Mouse (Mus musculus) thymus, postnatal 14 days (tissue): ENCODE measurements around the gene Olfr414.
A peak's percentile ranks its signal among the peaks of the same experiment; 100 is the strongest.

Experiments used
- DNase-seq: peaks from one replicate; pipeline ENCODE4 v3.0.0; 2021

The Olfr414 gene

GRCm38 (mm10) chr1:174423764-174424163 lies at the start of gene Olfr414:
Olfr414 (plus strand) TSS chr1:174424064.
- DNase-seq = no peak

DNA sequence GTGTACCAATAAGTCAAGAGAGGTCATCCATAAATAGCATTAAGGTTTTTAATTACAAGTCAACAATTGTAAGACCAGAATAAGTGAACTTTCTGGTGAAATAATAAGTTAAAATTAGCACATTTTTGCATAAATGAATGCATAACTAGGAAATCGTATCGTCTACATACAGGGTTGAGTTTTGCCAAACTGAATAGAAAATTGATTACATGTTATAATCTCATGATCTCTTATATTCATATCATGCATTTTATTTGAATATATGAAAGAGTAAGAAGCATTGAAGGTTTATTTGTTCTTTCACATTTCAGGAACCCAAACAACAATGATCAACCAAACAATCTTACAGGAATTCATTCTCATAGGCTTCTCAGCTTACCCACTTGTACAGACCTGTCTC lies 33.1 kb upstream of the Olfr414 start, which contains the start of gene Olfr248:
Gene Olfr248, plus strand, starts transcription at position 301 of the 400 bp plus-strand sequence.
- no peak for DNase-seq

DNA sequence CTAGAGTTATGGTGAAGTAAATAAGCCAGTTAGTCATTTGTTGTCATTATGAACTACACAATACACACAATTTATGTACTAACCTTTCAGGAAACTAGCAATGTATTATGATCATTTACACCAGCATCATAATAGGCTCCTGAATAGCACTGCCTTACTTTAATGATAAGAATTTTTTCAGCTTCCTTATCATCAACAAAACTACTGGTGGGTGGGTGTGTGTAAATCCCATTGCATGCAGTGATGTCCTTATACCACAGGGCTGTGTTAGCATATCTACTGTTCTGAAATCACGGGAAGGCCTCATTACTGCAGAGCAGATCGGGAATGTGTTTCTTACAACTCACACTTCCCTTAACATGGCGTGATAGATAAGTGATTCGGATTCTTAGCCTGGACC lies 905 bp upstream of the Olfr414 start:
- no peak for DNase-seq

DNA sequence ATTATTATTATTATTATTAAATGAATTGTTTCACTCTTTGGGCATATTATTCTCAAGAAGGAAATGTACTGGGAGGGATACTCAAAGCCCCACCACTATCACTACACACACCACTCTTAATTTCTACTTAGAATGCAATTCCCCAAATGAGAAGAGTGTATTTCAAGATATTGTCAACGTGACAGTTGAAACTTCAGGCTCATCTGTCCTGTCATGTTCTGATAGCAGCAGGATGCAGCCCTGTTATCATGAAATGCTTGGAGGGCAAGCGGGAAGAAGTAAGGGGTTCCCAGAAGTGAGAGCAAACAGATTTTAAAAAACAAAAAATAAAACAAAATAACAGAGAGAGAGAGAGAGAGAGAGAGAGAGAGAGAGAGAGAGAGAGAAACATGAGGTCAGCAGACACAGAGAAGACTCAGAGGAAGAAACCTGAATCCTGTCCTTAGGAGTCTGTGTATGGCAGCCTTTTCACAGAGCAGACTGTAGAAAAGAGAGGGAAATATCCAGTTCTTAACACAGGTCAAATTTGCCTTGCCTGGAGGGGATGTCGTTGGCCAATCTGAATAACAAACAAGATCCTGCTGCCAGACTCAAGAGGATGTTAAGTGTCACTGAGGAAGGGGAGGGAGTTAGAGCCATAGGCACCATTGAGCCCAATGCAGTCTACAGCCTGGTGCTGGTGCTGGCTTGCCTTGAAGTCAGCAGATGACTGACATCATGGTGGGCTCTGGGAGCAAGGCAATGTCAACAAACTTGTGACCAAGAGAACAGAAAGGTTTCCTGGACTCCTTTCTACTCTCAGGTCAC lies 2.5 kb downstream of the Olfr414 start:
- no peak for DNase-seq

DNA sequence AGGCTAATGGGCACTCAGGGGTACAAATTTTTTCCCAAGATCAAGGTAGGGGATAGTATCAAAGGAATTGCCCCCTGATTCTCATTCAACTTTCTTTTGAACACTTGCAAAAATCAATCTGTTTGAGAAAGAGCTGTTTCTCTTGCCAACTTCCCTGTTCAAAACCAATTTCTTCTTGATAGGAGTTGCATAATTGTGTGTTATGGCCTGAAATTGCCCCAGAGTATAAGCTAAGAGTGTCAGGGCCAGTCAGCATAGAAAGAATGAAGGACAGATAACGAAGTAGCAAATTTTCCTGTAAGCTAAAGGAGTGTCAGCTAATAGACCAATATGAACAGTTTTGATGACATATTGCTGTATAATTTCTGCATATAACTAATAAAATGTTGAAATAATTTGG lies 3.5 kb downstream of the Olfr414 start:
- DNase-seq = no peak

- DNase-seq = no peak
These were observed 4.5 kb downstream of the Olfr414 start for GRCm38 (mm10) chr1:174428407-174428806.

- DNase-seq = no peak
These were observed 10.3 kb downstream of the Olfr414 start for GRCm38 (mm10) chr1:174434121-174434520.

DNA sequence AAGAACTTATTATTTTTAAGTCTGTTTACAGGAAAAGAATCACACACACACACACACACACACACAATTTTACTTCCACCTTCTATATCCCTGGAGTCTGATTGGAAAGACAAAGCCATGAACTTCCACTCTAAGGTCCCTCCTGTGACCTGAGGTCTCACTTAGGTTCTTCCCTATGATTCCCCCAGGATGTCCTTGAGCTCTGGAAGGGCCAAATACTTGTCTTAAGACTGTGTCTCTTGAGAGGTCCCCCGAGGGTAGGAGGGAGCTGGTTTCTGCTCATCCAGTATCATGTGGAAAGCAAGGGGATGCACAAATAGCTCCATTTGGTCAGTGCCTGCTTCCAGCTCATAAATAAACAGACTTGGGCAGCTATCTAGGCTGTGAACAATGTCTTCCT lies 17.9 kb downstream of the Olfr414 start, which contains the start of gene Olfr220:
Gene Olfr220, plus strand, starts transcription at position 301 of the 400 bp plus-strand sequence.
- DNase-seq = no peak

DNA sequence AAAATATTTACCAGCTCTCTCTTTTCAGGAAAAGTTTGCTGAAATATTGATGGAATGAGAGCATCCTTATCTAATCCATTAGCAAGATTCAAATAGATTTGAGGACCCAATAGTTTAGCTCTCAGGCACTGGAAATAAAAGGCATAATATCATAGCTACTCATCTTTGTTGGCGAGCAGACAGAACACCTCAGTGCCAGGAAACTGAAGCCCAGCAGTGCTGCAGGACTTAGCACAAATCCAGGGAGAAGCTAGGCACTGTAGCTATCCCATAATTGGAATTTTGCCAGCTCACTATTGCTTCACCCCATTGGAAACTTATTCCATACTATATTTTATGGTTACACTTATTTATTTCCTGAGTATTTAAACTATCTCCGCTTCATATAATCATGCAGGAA lies 31.2 kb downstream of the Olfr414 start:
- no peak for DNase-seq

DNA sequence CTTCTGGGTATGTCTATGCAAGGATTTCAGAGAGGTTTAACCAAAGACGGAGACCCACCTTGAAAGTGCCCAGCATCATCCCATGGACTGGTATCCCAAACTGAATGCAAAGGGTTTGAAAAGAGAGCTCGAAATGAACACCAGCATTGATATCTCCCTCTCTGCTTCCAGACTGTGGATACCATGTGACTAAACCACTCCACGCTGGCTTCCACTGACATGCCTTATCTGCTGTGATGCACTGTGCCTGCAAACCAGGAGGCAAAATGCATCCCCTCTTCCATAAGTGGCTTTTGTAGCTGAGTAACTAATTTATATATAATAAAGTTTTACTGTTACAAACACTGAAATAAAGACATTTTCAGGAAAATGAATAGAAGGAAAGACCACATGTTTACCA lies 41.5 kb downstream of the Olfr414 start:
- no peak for DNase-seq

DNA sequence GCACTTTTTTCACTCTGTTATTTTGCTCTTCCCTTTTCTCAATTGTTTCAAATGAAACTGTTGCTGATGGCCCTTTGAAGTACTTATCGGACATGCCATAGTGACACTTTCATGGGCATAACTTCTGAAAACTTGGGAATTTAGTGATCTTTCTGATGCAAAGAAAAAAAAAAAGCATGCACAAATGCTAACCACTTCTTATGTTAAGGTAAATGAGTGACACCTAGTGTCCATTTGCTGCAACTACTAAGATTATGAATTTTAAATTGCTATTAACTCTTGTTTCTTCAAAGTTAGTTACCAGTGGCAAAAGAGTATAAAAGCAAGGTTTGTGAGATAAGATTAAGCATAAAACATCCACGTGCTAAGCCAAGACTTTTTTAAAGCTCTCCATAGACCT lies 42.4 kb downstream of the Olfr414 start:
- DNase-seq = no peak

DNA sequence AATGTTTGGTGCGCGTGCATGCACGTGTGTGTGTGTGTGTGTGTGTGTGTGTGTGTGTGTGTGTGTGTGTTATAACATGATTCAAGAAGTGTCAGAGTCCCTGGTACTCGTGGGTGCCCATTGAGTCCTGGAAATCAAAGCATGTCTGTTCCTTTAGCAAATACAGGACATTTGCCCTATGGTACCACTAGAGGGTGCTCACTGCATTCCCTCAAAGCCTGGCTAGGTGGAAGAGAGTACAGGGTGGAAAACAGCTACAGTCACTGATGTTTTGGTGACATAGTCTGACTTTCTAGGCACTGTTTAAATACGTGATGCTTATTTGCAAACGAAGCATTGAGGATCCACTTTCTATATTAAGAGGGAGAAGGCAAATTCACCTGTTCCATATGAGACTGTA lies 45.9 kb downstream of the Olfr414 start:
- DNase-seq = peak; percentile 16

DNA sequence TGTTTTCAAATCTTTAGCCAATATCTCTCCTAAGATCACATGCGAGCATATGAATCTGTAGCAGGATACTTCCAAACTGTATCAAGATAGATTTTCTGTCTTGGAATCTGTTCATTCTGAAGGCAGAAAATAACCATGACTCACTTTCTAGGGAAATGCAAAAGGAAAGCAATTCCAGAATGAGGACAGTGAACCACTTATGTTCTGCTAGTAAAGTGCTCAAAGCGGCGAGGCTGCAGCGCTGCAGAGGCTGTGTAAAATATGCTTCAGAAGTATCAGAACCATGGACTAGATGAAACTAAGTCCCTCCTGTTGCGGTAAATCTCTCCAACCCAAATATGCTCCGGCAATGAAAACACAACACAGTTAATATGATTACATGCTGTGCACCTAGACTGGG lies 58.7 kb downstream of the Olfr414 start:
- DNase-seq = no peak
